Mouse (Mus musculus): ENCODE results near the gene Zfp62.

- TF ChIP-seq EP300 (IDR thresholded peaks at IDR 0.05; ENCODE audit: insufficient read depth, low read depth, low read length): no peak
- no peak for TF ChIP-seq CTCF (IDR thresholded peaks at IDR 0.05; ENCODE audit: low read depth, low read length)
- TF ChIP-seq POLR2A (IDR thresholded peaks at IDR 0.05; ENCODE audit: insufficient read depth, low read length): no peak
These were observed 63.6 kb downstream of the Zfp62 start for GRCm38 (mm10) chr11:49266671-49267070.
